In genomic region chr9:33901313-33902076, GRCm38 (mm10) we compare ENCODE assay signal across 11 mouse cellular contexts.
DNase-seq lines count a peak whose midpoint lies in the region; ATAC-seq lines count a peak whose summit lies in the region.
"Had no signal": no experiment of that assay in that cellular context is flagged by ENCODE, and none has a peak within 500 bp of the region (broad histone marks: within the 10 kb centered on the region; RNA-seq: fewer than 3 reads in every experiment).

No protein-coding gene starts in this region.

- H3K9ac ChIP-seq in neural tube, embryonic 11.5 days (ENCODE audit: low read length): no peak overlapping the region
- H3K9ac ChIP-seq in lung, embryonic 16.5 days (ENCODE audit: low read length): no peak overlapping the region
- H3K9ac ChIP-seq in intestine, embryonic 16.5 days (ENCODE audit: low read depth, low read length): no peak overlapping the region

- ATAC-seq in neural tube, embryonic 11.5 days (ENCODE audit: insufficient read depth, low FRiP score, low TSS enrichment): no peak
- ATAC-seq in lung, embryonic 16.5 days (ENCODE audit: low read depth): peak; percentile 83
- ATAC-seq in intestine, embryonic 16.5 days: no peak

- 55% methylated on average over 10 of the region's 10 CpGs for WGBS in neural tube, embryonic 11.5 days
- WGBS in lung, embryonic 16.5 days: 32% methylated on average over 10 of the region's 10 CpGs
- 52% methylated on average over 10 of the region's 10 CpGs for WGBS in intestine, embryonic 16.5 days

- H3K4me2 ChIP-seq in neural tube, embryonic 11.5 days (ENCODE audit: low read depth): no peak overlapping the region
- H3K4me2 ChIP-seq in lung, embryonic 16.5 days (ENCODE audit: low read depth, low read length): no peak overlapping the region
- H3K4me2 ChIP-seq in intestine, embryonic 16.5 days (ENCODE audit: low read depth, low read length): no peak overlapping the region

- H3K4me1 ChIP-seq in neural tube, embryonic 11.5 days (ENCODE audit: control insufficient read depth, insufficient read depth, low read length): no peaks in the 10 kb centered on the region; the same call in 1 of the 2 replicates
- H3K4me1 ChIP-seq in lung, embryonic 16.5 days (replicated peaks; ENCODE audit: control insufficient read depth, insufficient read depth, low read length): no peaks in the 10 kb centered on the region; the same call in 1 of the 2 replicates
- no peaks in the 10 kb centered on the region for H3K4me1 ChIP-seq in intestine, embryonic 16.5 days (ENCODE audit: control insufficient read depth, insufficient read depth, low read length)

- H3K27me3 ChIP-seq in neural tube, embryonic 11.5 days (ENCODE audit: control insufficient read depth, insufficient read depth, low read length): no peaks in the 10 kb centered on the region
- no peaks in the 10 kb centered on the region for H3K27me3 ChIP-seq in lung, embryonic 16.5 days (ENCODE audit: control insufficient read depth, insufficient read depth, low read depth, low read length)
- H3K27me3 ChIP-seq in intestine, embryonic 16.5 days (replicated peaks; ENCODE audit: control insufficient read depth, insufficient read depth, low read length): no peaks in the 10 kb centered on the region

- H3K27ac ChIP-seq in neural tube, embryonic 11.5 days (ENCODE audit: low read depth, low read length): no peak overlapping the region
- H3K27ac ChIP-seq in lung, embryonic 16.5 days (ENCODE audit: low read length): no peak overlapping the region
- H3K27ac ChIP-seq in intestine, embryonic 16.5 days (ENCODE audit: low read length): no peak overlapping the region

- DNase-seq in cerebellum, adult 9-10 months: peak; percentile 14
- DNase-seq in cerebellum, adult 11 months: no peak
- peak; percentile 33 for DNase-seq in neural tube, embryonic 11.5 days (ENCODE audit: low spot score)
- DNase-seq in neural tube, embryonic 10.5 days (ENCODE audit: extremely low spot score, low spot score): no peak
- peak; percentile 25 for DNase-seq in retina, embryonic 14.5 days (ENCODE audit: low spot score)
- DNase-seq in layer of hippocampus, adult 8-10 months (ENCODE audit: low spot score in 2 of 2): no peak
- DNase-seq: liver; thymus, postnatal 14 days had no signal

- no peaks in the 10 kb centered on the region for H3K36me3 ChIP-seq in neural tube, embryonic 11.5 days (ENCODE audit: control insufficient read depth, insufficient read depth, low read length)
- H3K36me3 ChIP-seq in lung, embryonic 16.5 days (ENCODE audit: control insufficient read depth, insufficient read depth, low read length): no peaks in the 10 kb centered on the region
- no peaks in the 10 kb centered on the region for H3K36me3 ChIP-seq in intestine, embryonic 16.5 days (ENCODE audit: control insufficient read depth, insufficient read depth, low read length)

- H3K4me3 ChIP-seq in neural tube, embryonic 11.5 days (ENCODE audit: low read depth, low read length): no peak overlapping the region
- H3K4me3 ChIP-seq in lung, embryonic 16.5 days (ENCODE audit: low read length): no peak overlapping the region
- H3K4me3 ChIP-seq in intestine, embryonic 16.5 days (ENCODE audit: low read length): no peak overlapping the region
- H3K4me3 ChIP-seq: erythroblast, embryonic 14.5 days had no signal

- H3K9me3 ChIP-seq in neural tube, embryonic 11.5 days (ENCODE audit: control insufficient read depth, low read length): no peaks in the 10 kb centered on the region
- no peaks in the 10 kb centered on the region for H3K9me3 ChIP-seq in lung, embryonic 16.5 days (ENCODE audit: control insufficient read depth, low read length)
- no peaks in the 10 kb centered on the region for H3K9me3 ChIP-seq in intestine, embryonic 16.5 days (ENCODE audit: control insufficient read depth, low read length)

Comparison
In these comparisons a context has a peak if more than half of its experiments do, and no peak if none do; other contexts are left out.
1. DNase-seq: peak in cerebellum, adult 9-10 months (single experiment), neural tube, embryonic 11.5 days (single experiment) and retina, embryonic 14.5 days (single experiment); none in cerebellum, adult 11 months (single experiment), neural tube, embryonic 10.5 days (single experiment) and layer of hippocampus, adult 8-10 months (0 of 2).